Mouse (Mus musculus): Measurements from ENCODE around the gene Serpina7.

Gene Serpina7

GRCm38 (mm10) chrX:139085077-139085476 lies at the start of gene Serpina7:
TSS of gene Serpina7 (minus strand) at chrX:139085236.
- DNase-seq (ENCODE audit: low spot score): no peak

GRCm38 (mm10) chrX:139134031-139134430 lies 49.0 kb upstream of the Serpina7 start:
- no peak for DNase-seq (ENCODE audit: low spot score)

- no peak for DNase-seq (ENCODE audit: low spot score)
Measured at GRCm38 (mm10) chrX:139097197-139097596, 12.2 kb upstream of the Serpina7 start.

GRCm38 (mm10) chrX:139085943-139086342 lies 907 bp upstream of the Serpina7 start, which contains the start of gene 4930513O06Rik:
TSS of gene 4930513O06Rik (plus strand) at chrX:139086243.
- no peak for DNase-seq (ENCODE audit: low spot score)

- no peak for DNase-seq (ENCODE audit: low spot score)
Measured at GRCm38 (mm10) chrX:139078493-139078892, 6.5 kb downstream of the Serpina7 start.

- no peak for DNase-seq (ENCODE audit: low spot score)
Measured at GRCm38 (mm10) chrX:139064078-139064477, 21.0 kb downstream of the Serpina7 start.

- DNase-seq (ENCODE audit: low spot score): no peak
Measured at GRCm38 (mm10) chrX:139053149-139053548, 31.9 kb downstream of the Serpina7 start.

- no peak for DNase-seq (ENCODE audit: low spot score)
Measured at GRCm38 (mm10) chrX:139051976-139052375, 33.1 kb downstream of the Serpina7 start.

- no peak for DNase-seq (ENCODE audit: low spot score)
Measured at GRCm38 (mm10) chrX:139041148-139041547, 43.9 kb downstream of the Serpina7 start.

- no peak for DNase-seq (ENCODE audit: low spot score)
Measured at GRCm38 (mm10) chrX:139039314-139039713, 45.7 kb downstream of the Serpina7 start.

- no peak for DNase-seq (ENCODE audit: low spot score)
Measured at GRCm38 (mm10) chrX:139037666-139038065, 47.4 kb downstream of the Serpina7 start.

Measured in c-Kit-positive CD71-positive TER-119-positive erythroid progenitor cells, embryonic 14.5 days (primary cell).